ENCODE assay signal across 24 mouse cellular contexts in genomic region chr19:10685727-10686126, GRCm38 (mm10). TPM values are rescaled to one million over a fixed set of nuclear protein-coding genes. Genes with fewer than 3 reads are reported as not detected.
"Had no signal": no experiment of that assay in that cellular context is flagged by ENCODE, and none has a peak within 500 bp of the region (broad histone marks: within the 10 kb centered on the region; RNA-seq: fewer than 3 reads in every experiment).

No protein-coding gene starts in this region.

- H3K27me3 ChIP-seq: limb, embryonic 13.5 days had no signal

- H3K9ac ChIP-seq: limb, embryonic 13.5 days; liver, embryonic 15.5 days had no signal

- H3K36me3 ChIP-seq: limb, embryonic 10.5 days; limb, embryonic 13.5 days; liver, embryonic 15.5 days had no signal

- H3K4me2 ChIP-seq: limb, embryonic 13.5 days; liver, embryonic 15.5 days; midbrain, embryonic 11.5 days had no signal

- DNase-seq: kidney, postnatal 14 days; layer of hippocampus, adult 9-11 months; liver; lung, adult 2 months; lung, postnatal 14 days; lung, postnatal 4 days; midbrain, embryonic 14.5 days; thymus, postnatal 25 days had no signal

- H3K4me3 ChIP-seq: limb, embryonic 10.5 days; limb, embryonic 13.5 days; liver, embryonic 15.5 days had no signal

- H3K27ac ChIP-seq: limb, embryonic 10.5 days; limb, embryonic 13.5 days; liver, embryonic 15.5 days had no signal

- ATAC-seq: intestine, embryonic 16.5 days had no signal

- H3K9me3 ChIP-seq: limb, embryonic 10.5 days; limb, embryonic 13.5 days; liver, embryonic 15.5 days had no signal

RNA-seq across cellular contexts. Expression of gene Pga5, which starts 7.9 kb away (rescaled TPM):
- total RNA-seq: layer of hippocampus, adult 18-20 months; layer of hippocampus, postnatal 25 days; left cerebral cortex, adult 18-20 months; left cerebral cortex, postnatal 25 days; megakaryocyte progenitor cell, adult 5-6 weeks; megakaryocyte-erythroid progenitor cell, adult 5-6 weeks; midbrain, postnatal 0 days had no signal
- polyA plus RNA-seq: kidney, embryonic 16.5 days; limb, embryonic 10.5 days; liver, embryonic 15.5 days; lung, adult 2 months; lung, embryonic 16.5 days; midbrain, embryonic 11.5 days; midbrain, embryonic 14.5 days; midbrain, postnatal 0 days; neural tube, embryonic 11.5 days; neural tube, embryonic 14.5 days had no signal

RNA-seq across cellular contexts. Expression of gene Cd5, which starts 53.1 kb away (rescaled TPM):
- total RNA-seq: layer of hippocampus, adult 18-20 months; left cerebral cortex, postnatal 25 days; megakaryocyte progenitor cell, adult 5-6 weeks had no signal
- polyA plus RNA-seq: intestine, embryonic 16.5 days; liver, embryonic 15.5 days had no signal
